Mouse (Mus musculus): ENCODE measurements at regions not wholly inside any gene's neighbourhood (a gene's known extent, or its start where the extent isn't known, plus 50 kb on each side); places are given as distances from the start of the nearest gene placed in this dataset.

- no peak for TF ChIP-seq POLR2A (IDR thresholded peaks at IDR 0.05; ENCODE audit: low read depth, low read length)
- TF ChIP-seq CTCF (IDR thresholded peaks at IDR 0.05; ENCODE audit: extremely low read depth, insufficient read length, insufficient replicate concordance, low read depth, low read length) = no peak
Observed at GRCm38 (mm10) chr9:122655583-122655982, 91.6 kb upstream of the Topaz1 start.

Data from small intestine, adult 2 months (tissue).